Mouse (Mus musculus) megakaryocyte-erythroid progenitor cell, adult 5-6 weeks (primary cell): Measurements from ENCODE around the gene Iqcf3. TPM values are rescaled to one million over a fixed set of nuclear protein-coding genes. Genes with fewer than 3 reads are reported as not detected.
A peak's percentile ranks its signal among the peaks of the same experiment; 100 is the strongest.

Experiments
- ATAC-seq: replicated peaks from 2 replicates; pipeline ENCODE4 v1.8.0; 2016; ENCODE audit warnings: mild to moderate bottlenecking, inconsistent platforms; ENCODE audit not compliant: severe bottlenecking, poor library complexity, low FRiP score, low TSS enrichment
- total RNA-seq, 2 experiments: library from RNA; stranded (forward) in 1 of 2; stranded (reverse) in 1 of 2; fragments of 200-1000, 215-1000 nt in 1 of 2; fragments of >200 nt in 1 of 2; fragmentation: Nextera tagmentation in 1 of 2; gene quantifications; 2 replicates each; pipeline ENCODE4 v1.2.3; 2014 to 2017

Iqcf3 gene
- total RNA-seq, 2 experiments from 2014 or later = not detected

- peak; percentile 47 for ATAC-seq
These were observed 87.0 kb downstream of the Iqcf3 start for GRCm38 (mm10) chr9:106474456-106474855.

- ATAC-seq = no peak
These were observed 87.7 kb downstream of the Iqcf3 start for GRCm38 (mm10) chr9:106473753-106474105.

- ATAC-seq = no peak
These were observed 88.2 kb downstream of the Iqcf3 start for GRCm38 (mm10) chr9:106473081-106473752.

- no peak for ATAC-seq
These were observed 89.1 kb downstream of the Iqcf3 start for GRCm38 (mm10) chr9:106472321-106472720.

GRCm38 (mm10) chr9:106471892-106472291 is 89.5 kb downstream of the Iqcf3 start:
- ATAC-seq = no peak

- ATAC-seq = no peak
These were observed 90.3 kb downstream of the Iqcf3 start for GRCm38 (mm10) chr9:106470991-106471750.

GRCm38 (mm10) chr9:106469776-106470175 is 91.7 kb downstream of the Iqcf3 start:
- no peak for ATAC-seq

- ATAC-seq = no peak
These were observed 92.1 kb downstream of the Iqcf3 start for GRCm38 (mm10) chr9:106469317-106469716.

GRCm38 (mm10) chr9:106467746-106468145 is 93.7 kb downstream of the Iqcf3 start:
- no peak for ATAC-seq

GRCm38 (mm10) chr9:106466721-106467120 is 94.7 kb downstream of the Iqcf3 start:
- ATAC-seq = no peak

- ATAC-seq = no peak
These were observed 95.7 kb downstream of the Iqcf3 start, which contains the start of gene Gpr62 for GRCm38 (mm10) chr9:106465571-106466200. Gpr62 (minus strand) TSS chr9:106465938.

- ATAC-seq = no peak
These were observed 96.5 kb downstream of the Iqcf3 start for GRCm38 (mm10) chr9:106464751-106465541.

- no peak for ATAC-seq
These were observed 98.0 kb downstream of the Iqcf3 start for GRCm38 (mm10) chr9:106463122-106464063.

- no peak for ATAC-seq
These were observed 99.0 kb downstream of the Iqcf3 start for GRCm38 (mm10) chr9:106462430-106462800.

GRCm38 (mm10) chr9:106461641-106462429 is 99.6 kb downstream of the Iqcf3 start:
- no peak for ATAC-seq

- ATAC-seq = no peak
These were observed 100.4 kb downstream of the Iqcf3 start for GRCm38 (mm10) chr9:106461026-106461415.

GRCm38 (mm10) chr9:106460401-106461025 is 100.9 kb downstream of the Iqcf3 start:
- ATAC-seq = no peak

- ATAC-seq = no peak
These were observed 101.5 kb downstream of the Iqcf3 start for GRCm38 (mm10) chr9:106459946-106460345.
